Mouse (Mus musculus) G1E-ER4 (cell line): Measurements from ENCODE around the gene Scly. TPM values are rescaled to one million over a fixed set of nuclear protein-coding genes. Genes with fewer than 3 reads are reported as not detected.

Experiments used
- GATA1 ChIP-seq: IDR thresholded peaks from one replicate; pipeline ENCODE4 v1.8.0; 2012; ENCODE audit warnings: low read length, inconsistent platforms
- polyA plus RNA-seq: library from polyadenylated mRNA; stranded (reverse); fragments of >175 nt; gene quantifications from 2 replicates; pipeline ENCODE4 v1.2.3, GENCODE M21; 2012

Scly gene
- polyA plus RNA-seq, 1 experiment, result 2.6 TPM

DNA sequence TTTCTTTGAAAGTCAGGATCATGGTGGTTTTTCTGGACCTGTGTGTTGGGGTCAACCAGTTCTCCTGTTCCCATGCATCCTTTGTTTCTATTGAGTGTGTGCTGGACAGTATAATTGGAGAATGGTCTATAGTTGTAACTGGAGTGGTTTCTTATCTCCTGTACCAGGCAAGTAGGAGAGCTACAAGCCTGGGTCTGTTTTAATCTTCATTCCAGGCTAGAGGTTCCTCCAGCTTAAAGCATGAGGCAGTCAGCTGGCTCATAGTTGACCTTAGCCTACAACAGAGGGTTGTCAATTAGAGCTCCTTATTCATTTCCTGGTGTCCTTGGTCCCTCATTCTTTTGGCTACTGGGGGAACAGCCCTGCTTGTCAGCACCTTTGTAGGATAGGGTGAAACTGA lies 35.4 kb downstream of the Scly start:
- TF ChIP-seq GATA1, result no peak

DNA sequence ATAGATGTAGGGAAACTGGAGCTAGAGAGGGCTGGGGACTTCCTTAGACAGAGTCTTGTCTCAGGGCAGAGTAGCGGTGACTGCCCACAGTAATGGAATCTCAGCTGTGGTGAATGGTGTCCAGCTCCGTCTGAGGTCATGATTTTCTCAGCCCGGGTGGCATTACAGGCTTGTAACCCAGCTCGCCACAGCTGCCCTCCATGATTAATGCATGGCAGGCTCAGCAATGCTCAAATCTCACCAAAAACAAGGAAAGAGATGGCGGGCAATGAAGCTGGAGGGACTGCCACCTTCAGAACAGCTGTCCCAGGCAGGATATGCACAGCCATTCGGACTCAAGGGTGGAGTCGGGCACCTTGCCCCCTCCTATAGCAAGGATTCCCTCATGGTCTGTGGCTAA lies 39.2 kb downstream of the Scly start:
- TF ChIP-seq GATA1, result no peak

DNA sequence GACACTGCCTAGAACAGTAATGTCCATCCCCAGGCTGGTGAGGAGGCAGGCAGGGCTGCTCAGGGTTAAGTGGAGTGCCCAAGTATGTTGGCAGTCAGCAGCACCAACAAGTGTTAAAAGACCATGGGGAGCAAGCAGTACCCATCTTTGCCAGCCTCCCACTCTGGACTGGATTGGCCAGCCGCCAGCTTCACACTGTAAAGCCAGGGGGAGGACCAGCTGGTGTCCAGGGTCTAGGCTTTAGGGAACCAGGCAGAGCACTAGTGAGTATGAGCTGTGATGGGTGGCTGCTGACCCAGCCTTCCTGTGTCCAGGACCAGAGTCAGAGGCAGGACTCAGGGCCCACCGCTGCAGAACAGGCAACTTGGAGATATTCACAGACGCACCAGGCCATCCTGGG lies 45.9 kb downstream of the Scly start:
- TF ChIP-seq GATA1, result no peak

DNA sequence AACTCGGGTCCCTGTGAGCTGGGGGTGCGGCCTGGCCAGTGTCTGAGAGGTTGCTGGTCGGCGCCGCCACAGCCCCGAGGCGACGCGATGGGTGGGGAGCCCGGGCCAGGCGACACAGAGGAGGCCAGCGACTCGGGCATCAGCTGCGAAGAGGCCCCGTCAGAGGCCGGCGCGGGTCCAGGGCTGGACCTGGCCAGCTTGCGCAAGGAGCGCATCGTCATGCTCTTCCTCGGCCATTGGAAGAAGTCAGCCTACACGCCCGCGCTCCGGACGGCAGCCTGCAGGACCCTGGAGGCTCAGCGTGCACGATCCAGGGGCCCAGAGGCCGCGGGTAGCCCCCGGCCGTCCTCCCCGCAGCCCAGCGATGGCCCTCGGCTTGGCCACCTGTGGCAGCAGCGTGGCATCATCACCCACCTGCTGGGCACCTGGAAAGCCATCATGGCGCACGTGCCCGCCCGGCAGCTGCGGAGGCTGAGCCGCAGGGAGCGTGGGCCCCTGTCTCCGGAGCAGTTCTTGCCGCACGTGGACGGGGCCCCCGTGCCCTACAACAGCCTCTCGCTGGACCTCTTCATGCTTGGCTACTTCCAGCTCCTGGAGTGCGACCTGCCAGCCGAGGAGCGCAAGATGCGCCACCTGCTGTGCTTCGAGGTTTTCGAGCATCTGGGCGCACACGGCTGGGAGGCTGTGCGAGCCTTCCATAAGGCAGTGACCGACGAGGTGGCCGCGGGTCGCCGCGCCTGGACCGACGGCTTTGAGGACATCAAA lies 47.0 kb downstream of the Scly start:
- no peak for TF ChIP-seq GATA1

GRCm38 (mm10) chr1:91346892-91347291 lies 48.8 kb downstream of the Scly start:
- no peak for TF ChIP-seq GATA1

DNA sequence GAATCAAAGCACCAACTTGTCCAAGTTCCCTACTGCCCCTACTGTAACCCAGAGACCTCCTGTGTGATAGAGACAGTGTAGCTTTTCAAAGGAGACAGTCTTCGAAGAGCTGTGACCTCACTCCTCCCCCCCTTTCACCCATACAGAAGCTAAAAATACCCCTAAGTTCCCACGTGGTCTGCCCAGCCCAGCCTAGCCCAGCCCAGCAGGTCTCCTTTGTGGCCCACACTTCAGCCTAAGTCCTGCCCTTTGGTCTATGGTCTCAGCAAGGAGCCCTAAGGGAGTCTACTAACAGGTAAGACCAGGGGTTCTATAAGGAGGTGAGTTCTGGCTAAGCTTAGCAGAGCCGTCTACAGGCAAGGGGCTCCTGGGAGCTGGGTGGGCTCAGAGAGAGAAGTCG lies 52.7 kb downstream of the Scly start, which contains the start of gene Klhl30:
Gene Klhl30, plus strand, starts transcription at position 176 of the 400 bp plus-strand sequence.
- TF ChIP-seq GATA1, result no peak

GRCm38 (mm10) chr1:91351249-91351648 lies 53.1 kb downstream of the Scly start:
- no peak for TF ChIP-seq GATA1

DNA sequence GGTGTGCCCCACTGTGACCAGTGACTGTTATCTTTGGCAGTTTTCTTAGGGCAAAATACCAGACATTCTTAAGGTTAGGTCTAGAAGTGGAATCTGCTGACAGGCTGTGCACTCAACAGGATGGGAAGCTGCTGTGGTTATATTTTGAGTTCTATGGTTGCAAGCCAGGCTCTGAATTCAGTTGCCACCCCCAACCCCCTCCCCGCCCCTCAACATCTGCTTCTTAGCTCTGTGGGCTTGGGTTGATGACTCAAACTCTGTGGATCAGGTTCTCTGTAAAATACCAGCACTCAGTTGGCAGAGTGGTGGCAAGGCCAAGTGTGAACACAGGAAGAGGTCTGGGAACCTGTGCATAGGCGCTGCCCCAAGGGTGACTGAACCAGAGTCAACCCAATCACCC lies 54.1 kb downstream of the Scly start:
- no peak for TF ChIP-seq GATA1

DNA sequence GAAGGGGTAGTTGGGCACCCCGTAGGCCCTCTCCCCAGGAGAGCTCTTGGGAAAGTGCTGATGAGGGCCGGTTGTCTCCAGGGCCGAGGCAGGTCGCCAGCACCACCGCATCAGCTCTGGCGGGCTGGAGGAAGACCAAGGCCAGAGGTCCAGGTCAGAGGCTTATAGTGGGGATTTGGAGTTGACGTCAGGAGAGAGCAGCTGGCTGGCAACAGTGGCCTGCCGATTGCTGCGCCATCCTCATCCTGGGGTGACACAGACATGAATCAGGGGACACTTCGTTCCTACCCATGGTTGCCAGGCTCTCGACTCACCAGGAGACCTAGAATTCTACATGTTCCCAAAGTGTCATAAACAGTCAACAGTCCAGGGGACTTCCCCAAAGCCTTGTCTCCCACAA lies 58.0 kb downstream of the Scly start:
- no peak for TF ChIP-seq GATA1

- TF ChIP-seq GATA1, result no peak
Observed at GRCm38 (mm10) chr1:91362113-91362512, 64.0 kb downstream of the Scly start.

DNA sequence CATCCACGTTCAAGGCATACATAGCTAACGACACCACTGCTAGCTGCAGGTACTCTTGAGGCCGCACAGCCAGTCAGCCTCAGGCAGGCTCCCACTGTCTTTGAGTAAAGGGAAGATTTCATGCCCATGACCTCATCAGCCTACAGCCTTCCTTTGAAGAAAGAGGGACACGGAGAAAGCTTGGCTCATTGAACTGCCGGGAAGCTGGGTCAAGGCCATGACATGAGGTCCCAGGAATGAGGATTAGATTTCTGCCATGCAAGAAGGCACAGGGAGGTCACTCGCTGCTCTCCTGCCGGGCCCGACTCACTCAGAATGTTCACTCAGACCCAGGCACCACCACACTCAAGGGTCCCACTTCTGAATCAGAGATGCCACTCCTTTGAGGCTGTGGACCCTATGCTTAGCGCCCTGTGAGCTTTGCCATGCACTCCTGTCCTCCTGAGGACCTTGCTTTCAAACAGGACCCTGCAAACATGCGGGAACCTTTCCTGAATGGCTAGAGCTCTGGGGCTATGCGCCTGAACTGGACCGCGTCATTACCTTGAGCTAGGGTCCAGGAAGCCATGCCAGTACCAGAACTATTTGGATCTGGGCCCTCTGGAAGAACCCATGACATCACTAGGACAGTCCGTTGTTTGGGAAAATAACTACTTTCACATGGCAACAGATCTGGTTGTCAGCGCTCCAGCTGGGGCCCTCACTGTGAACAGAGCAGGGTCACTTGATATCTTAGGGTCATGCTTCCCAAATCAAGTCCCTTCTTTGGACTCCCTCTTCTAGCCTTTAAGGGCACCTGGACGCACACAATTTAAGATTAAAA lies 66.9 kb downstream of the Scly start:
- TF ChIP-seq GATA1, result no peak

DNA sequence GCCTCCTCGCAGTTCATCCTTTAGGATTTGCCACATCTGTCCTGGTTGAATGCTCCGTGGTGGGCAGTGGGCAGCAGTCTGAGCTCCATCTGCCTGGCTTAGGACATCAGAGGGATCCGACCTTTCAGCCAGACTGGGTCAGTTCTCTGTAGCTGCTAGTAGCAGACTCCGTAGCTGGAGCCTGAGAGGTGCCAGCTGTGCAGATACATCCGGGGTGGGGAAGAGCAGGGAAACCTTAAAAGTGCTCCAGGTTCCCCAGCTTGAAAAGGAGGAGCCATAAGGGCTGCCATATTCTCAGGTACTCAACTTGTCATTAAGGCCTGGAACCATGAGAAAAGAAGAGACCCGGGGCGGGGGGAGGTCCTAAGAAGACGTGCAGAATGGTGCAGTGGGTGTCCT lies 67.7 kb downstream of the Scly start:
- TF ChIP-seq GATA1, result no peak

GRCm38 (mm10) chr1:91366215-91367108 lies 68.3 kb downstream of the Scly start, which contains the start of gene Erfe:
Erfe (plus strand) TSS chr1:91366430.
- no peak for TF ChIP-seq GATA1

GRCm38 (mm10) chr1:91367295-91367694 lies 69.2 kb downstream of the Scly start:
- TF ChIP-seq GATA1, result no peak

GRCm38 (mm10) chr1:91369408-91369807 lies 71.3 kb downstream of the Scly start:
- no peak for TF ChIP-seq GATA1

GRCm38 (mm10) chr1:91370055-91370454 lies 71.9 kb downstream of the Scly start:
- TF ChIP-seq GATA1, result no peak

Other genes starting within 250 kb of the Scly start
- not detected in 2 replicates for gene Rbm44, start 153.2 kb upstream of the Scly start, polyA plus RNA-seq
- gene Ramp1, start 118.5 kb upstream of the Scly start, polyA plus RNA-seq, result not detected in 2 replicates
- 9.9 and 14.8 TPM in 2 replicates for gene Ube2f, start 48.0 kb upstream of the Scly start, polyA plus RNA-seq
- gene Espnl, start 23.7 kb downstream of the Scly start, polyA plus RNA-seq, result 0.63 and 0.87 TPM in 2 replicates
- not detected in 2 replicates for gene Klhl30, start 52.7 kb downstream of the Scly start, polyA plus RNA-seq
- gene Erfe, start 68.1 kb downstream of the Scly start, polyA plus RNA-seq, result 2.2 and 2.3 TPM in 2 replicates
- gene Ilkap, start 100.5 kb downstream of the Scly start, polyA plus RNA-seq, result 106 and 149 TPM in 2 replicates
- gene Hes6, start 115.7 kb downstream of the Scly start, polyA plus RNA-seq, result 52.3 and 62.8 TPM in 2 replicates
- gene Per2, start 161.0 kb downstream of the Scly start, polyA plus RNA-seq, result 9.0 and 11.0 TPM in 2 replicates
- 19.4 and 22.7 TPM in 2 replicates for gene Traf3ip1, start 196.3 kb downstream of the Scly start, polyA plus RNA-seq
- 20.4 and 34.3 TPM in 2 replicates for gene Asb1, start 242.2 kb downstream of the Scly start, polyA plus RNA-seq